Mouse (Mus musculus) embryonic fibroblast, embryonic 13.5 days (primary cell): Measurements from ENCODE around the gene Cnksr3.

Experiments
- CTCF ChIP-seq: IDR thresholded peaks from 2 replicates; pipeline ENCODE4 v1.5.1; 2011; ENCODE audit warnings: mild to moderate bottlenecking, control low read depth, low read length, moderate library complexity, borderline replicate concordance; ENCODE audit not compliant: insufficient read depth
- POLR2A ChIP-seq: IDR thresholded peaks from 2 replicates; pipeline ENCODE4 v1.6.1; 2011; ENCODE audit warnings: low read depth, mild to moderate bottlenecking, control low read depth, low read length, moderate library complexity

DNA sequence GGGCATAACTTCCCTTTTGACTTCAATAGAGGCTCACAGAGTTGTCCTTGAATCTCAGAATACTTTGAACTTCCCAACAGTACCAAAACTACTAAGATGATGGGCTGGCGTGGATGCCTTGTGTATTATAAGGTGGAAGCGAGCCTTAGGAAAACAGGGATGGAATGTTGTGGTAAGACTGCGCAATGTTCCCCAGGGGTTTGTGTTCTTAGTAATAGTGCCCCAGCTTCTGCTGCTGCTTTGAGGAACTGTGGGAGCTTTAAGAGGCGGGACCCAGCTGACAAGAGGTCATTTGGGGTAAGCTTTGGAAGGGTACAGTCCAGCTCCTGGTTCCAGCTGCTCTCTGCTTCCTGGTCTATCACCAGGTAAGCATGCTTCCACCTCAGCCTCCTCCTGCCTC, 89.7 kb downstream of the Cnksr3 start:
- no peak for TF ChIP-seq POLR2A
- TF ChIP-seq CTCF = no peak
